Mouse (Mus musculus) neural tube, embryonic 10.5 days (tissue): ENCODE data around the gene Gm10097.

Experiments
- DNase-seq: peaks from one replicate; pipeline ENCODE4 v3.0.0-alpha.2; 2017; ENCODE audit warnings: low spot score; ENCODE audit errors: extremely low spot score

The Gm10097 gene

DNA sequence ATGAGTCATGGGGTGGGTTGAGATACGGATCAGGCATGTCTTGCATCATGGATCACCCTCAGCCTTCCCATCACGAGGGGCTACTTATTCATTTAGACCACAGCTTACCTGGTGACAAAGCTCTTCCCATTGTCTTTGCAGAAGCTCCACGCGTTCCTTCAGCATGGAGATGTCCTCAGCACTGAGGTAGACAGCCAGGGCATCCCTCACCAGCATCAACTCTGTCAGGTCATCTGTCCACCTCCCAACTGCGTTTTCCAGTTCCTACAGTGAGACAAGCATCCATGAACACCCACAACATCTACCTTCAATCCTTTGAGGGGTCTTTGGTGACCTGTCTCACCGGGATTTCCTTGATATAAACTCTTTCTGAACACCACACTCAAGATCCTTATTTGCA, 14.7 kb downstream of the Gm10097 start:
- no peak for DNase-seq

DNA sequence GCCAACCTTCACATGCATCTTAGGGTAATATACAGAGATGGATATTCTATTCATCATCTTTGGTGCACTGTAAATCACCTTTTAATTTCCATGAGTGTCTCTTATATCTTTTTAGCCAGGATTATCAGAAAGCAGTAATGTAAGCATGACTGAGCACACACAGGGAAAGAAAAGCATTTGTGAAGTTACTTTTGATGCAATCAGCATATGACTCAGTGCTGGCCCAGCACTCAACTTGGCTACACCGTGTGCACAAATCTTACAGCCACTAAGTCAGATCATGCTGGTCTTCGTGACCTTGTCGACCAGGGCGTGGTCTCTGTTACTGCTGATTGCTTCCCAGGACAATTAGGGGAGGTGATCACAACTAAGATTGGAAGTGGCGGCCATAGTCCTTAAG, 16.8 kb downstream of the Gm10097 start:
- no peak for DNase-seq

DNA sequence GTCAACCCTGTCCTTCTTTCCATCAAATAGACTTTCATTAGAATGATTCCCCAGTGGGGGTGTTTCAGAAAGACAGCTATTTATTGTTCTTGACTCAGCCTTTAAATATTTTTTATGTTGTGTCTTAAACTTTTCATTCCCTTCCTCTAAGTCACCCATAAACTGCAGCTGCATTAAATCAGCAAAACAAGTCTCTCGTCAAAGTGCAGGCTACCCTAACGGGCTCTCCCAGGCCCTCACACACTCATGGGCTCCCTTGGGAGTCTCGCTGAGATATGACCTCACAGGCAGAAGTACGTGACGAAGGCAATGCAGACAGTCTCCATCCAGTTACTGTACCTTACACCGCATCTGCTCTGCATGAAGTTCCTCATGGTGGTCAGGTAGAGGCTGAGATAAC, 17.3 kb downstream of the Gm10097 start:
- DNase-seq: no peak

DNA sequence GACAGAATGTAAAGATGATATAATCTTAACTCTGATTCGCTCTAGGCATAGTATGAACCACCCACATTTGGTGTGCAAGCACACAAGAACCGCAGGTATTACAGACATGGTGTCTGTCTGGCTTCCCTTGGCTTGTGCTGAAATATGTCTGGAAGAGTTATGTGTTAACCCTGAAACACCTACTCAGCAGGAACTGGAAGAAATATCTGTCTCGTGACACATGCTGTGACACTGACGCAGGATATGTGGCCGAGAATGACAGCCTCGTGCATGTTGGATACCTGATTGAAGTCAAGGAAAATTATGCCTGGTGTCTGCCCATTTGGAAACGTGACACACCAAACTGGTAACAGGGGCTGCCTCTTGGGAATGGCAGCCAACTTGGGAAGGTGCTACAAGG, 18.3 kb downstream of the Gm10097 start:
- no peak for DNase-seq

DNA sequence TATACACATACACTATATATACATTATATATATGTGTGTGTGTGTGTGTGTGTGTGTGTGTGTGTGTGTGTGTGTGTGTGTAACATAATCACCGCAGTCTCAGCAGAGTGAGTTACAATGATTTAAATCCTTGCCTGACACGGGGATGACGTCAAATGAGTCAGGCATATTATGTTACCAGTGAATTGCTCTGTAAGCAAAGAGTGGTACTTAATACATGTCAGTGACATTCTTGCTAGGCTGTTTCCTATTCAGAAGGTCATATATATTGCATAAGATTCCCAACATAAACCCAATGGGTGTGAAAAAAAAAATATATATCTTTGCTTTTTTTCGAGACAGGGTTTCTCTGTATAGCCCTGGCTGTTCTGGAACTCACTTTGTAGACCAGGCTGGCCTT, 20.1 kb downstream of the Gm10097 start:
- DNase-seq: no peak

DNA sequence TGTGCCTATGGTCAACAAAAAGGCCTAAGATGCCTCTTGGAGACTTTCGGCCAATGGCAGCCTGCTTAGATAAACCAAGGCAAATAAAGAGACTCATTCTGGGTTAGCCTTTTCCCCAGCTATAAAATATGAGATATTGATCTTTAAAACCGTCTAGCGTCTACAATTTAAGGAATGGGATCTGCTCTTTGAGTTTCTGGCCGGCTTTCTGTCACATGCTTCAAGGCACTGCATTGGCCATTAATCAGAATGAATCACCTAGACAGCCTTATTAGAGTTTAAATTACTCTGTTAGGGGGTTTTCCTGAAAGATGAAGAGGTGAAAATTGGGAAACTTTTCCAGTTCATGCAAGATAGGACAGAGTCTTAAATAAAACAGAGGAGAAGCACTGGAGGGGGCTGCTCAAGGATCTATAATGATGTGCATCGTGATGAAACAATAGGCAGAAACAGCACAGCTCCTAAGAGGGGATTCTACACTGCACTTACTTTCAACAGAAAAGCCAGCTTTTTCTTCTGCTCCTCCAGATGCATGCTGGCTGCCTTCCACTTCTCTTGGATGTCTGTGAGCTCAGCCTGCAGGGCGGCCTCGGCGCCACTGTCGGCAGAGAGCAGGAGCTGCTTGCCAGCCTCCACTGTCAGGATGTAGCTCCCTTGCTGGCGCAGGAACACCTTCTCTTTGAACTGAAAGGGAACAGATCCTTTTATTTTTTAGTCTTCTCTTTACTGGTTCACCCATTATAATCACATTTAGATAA, 28.2 kb downstream of the Gm10097 start:
- DNase-seq: no peak

DNA sequence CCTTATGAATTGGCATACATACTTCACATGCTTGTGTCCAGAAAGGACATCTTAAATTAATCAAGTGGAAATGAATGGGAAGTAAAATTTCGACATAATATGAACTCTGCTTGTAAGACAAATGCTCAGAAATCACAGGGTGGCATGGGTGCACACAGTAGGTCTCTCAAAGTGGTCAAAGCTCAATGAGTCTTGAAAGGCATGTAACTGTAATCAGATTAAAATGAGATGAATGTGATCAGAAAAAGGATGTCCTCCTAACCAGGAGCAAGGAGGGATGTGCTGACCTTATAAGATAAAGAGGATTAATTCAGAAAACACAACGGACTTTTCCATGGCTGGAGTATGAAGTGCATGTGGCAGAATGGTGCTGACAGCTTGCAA, 28.8 kb downstream of the Gm10097 start:
- DNase-seq: no peak

DNA sequence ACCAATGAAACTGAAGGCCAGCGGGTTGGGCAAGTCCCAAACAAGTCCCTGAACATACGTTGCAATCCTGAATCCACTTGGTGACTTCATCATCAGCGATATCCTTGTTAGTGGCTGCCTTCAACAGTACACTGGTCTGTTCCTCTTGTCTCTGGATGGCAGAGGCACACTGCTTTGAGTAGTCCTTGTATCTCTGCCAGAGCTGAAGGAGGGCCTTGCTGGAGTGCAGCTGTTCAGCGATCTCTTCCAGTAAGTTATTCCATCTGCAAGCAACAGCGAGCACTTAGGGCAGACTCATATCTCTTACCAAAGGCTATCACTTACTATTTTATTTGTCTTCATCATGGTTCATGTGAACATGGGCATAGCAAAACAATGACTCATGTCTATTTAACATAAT, 41.8 kb downstream of the Gm10097 start:
- DNase-seq: no peak

DNA sequence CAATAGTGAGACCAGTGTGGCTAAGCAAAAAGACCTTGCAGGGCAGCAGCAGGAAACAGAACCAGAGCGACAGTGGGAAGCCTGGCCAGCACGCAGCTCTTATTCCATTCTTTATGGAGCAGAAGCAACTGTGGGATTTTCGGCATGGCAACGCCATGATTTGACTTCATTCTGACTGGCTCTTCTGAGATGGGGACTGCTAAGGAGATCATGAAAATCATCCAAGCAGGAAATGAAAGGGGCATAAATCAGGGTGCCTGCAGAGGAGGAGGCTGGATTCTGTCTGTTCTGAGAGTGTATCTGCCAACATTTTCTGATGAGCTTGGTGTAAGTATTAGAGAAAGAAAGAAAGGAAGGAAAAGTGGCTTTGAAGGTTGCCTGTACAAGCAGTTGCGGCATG, 47.2 kb downstream of the Gm10097 start:
- no peak for DNase-seq

DNA sequence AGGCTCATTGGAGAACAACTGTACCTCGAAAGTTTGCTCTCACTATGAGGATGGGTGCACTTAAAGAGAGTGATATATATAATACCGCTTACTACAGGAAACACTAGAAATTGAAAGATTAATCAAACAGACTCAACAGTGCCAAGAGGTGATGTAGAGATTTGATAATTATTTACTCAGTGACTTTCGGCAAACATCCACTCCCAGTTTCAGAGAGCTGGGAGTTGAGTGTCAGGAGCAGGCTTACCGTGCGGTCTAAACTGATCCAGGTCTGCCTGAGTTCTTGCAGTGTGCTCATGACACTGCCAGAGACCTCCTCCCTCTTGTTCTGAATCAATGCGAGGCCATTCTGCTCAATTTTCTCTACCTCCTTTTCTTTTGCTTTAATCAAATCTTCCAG, 47.7 kb downstream of the Gm10097 start:
- DNase-seq: no peak
